Mouse (Mus musculus) testis, adult 2 months (tissue): ENCODE results near the gene Prickle1.

Source experiments
- CTCF ChIP-seq: fragments of 200-500 bp; IDR thresholded peaks from 2 replicates; pipeline ENCODE4 v1.5.1; 2012; ENCODE audit warnings: low read depth, mild to moderate bottlenecking, inconsistent platforms, low read length, moderate library complexity; ENCODE audit not compliant: control insufficient read depth, insufficient read depth, insufficient replicate concordance
- POLR2A ChIP-seq: fragments of 200-500 bp; IDR thresholded peaks from 2 replicates; pipeline ENCODE4 v1.6.1; 2012; ENCODE audit warnings: low read depth, mild to moderate bottlenecking, inconsistent platforms, low read length, moderate library complexity; ENCODE audit not compliant: control insufficient read depth

DNA sequence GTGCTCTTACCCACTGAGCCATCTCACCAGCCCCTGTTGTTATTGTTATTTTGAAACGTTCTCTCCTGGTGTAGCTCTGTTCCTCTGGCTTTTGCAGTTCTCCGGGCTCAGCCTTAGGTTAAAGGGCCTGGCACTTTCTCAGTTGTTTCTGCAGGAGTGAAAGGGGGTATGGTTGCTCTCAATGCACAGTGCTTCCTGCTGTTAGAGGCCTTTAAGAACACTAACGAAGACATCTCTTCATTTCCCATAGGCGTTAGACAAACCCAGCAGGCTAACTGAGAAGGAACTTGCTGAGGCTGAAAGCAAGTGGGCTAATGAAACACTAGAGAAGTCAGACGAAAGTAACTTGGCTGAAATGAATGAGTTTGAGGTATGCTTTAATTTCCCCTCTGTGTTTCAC lies 136.3 kb downstream of the Prickle1 start:
- TF ChIP-seq CTCF (no peak), POLR2A (no peak)
